Mouse (Mus musculus): ENCODE data around the gene Gclc.

DNA sequence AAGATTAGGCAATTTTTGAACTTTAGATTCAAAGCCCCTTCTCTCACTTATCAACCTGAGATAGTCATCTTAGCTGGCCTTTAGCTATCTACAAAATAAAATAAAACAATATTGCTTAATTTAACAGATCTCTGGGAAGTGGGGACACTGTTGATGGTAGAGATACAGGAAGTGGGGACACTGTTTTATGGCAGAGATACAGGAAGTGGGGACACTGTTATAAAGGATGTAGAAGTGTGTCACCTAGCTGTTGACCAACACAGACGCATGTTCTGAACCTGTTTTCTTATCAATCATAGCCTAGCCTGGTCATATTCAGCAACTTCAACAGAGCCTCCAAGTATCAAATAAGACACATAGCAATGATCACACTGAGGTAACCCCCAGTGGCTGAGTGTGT is 38.3 kb upstream of the Gclc start:
- TF ChIP-seq CTCF (IDR thresholded peaks at IDR 0.05; ENCODE audit: control insufficient read depth, insufficient read depth, insufficient read length) (no peak), USF1 (IDR thresholded peaks at IDR 0.05; ENCODE audit: low read depth) (no peak), MYOG (IDR thresholded peaks at IDR 0.05; ENCODE audit: control insufficient read depth, extremely low read depth, insufficient read length) (no peak), CEBPB (IDR thresholded peaks at IDR 0.05; ENCODE audit: low read depth) (no peak), MAX (IDR thresholded peaks at IDR 0.05) (no peak), MYOD1 (IDR thresholded peaks at IDR 0.05; ENCODE audit: control insufficient read depth, insufficient read length, low read depth) (no peak)
